Comparison of ENCODE assay signal across 14 mouse cellular contexts in the genomic region with DNA sequence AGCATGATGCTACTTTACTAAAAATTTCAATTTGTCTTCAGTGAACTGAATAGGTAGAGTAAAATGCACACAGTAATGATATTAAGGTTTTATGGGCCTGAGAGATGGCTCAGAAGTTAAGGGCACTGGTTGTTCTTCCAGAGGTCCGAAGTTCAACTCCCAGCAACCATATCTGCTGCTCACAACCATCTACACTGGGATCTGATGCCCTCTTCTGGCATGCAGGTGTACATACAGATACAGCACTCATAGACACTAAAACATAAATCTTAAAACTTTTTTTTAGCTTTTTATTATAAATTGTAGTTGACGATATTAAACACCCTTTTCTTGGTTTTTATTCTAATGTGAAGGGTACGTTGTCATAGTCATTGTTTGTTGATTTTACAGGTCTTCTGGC. TPM values are rescaled to one million over a fixed set of nuclear protein-coding genes. Genes with fewer than 3 reads are reported as not detected.
A peak's percentile ranks its signal among the peaks of the same experiment; 100 is the strongest.
DNase-seq lines count a peak whose midpoint lies in the region; ATAC-seq and TF ChIP-seq lines count a peak whose summit lies in the region.
"Had no signal": no experiment of that assay in that cellular context is flagged by ENCODE, and none has a peak within 500 bp of the region (broad histone marks: within the 10 kb centered on the region; RNA-seq: fewer than 3 reads in every experiment).

No protein-coding gene starts in this region.

- H3K4me1 ChIP-seq in cerebellum, adult 2 months (ENCODE audit: control insufficient read depth, insufficient read depth, low read length), result no peaks in the 10 kb centered on the region
- H3K4me1 ChIP-seq in kidney, embryonic 14.5 days (ENCODE audit: control insufficient read depth, insufficient read depth, low read length), result no peaks in the 10 kb centered on the region
- H3K4me1 ChIP-seq in CH12.LX (ENCODE audit: control insufficient read depth in 1 of 2, insufficient read depth in 2 of 2), result 0 out of 4 replicates have a peak, but pooled peaks cover 0 to 1% of the 10 kb centered on the region in 2 experiments
- H3K4me1 ChIP-seq: neural tube, embryonic 12.5 days had no signal

- H3K4me2 ChIP-seq in kidney, embryonic 14.5 days (replicated peaks; ENCODE audit: low read depth, low read length), result no peak overlapping the region
- no peak overlapping the region for H3K4me2 ChIP-seq in CH12.LX (ENCODE audit: insufficient read depth, low read depth, poor library complexity, severe bottlenecking)
- H3K4me2 ChIP-seq: neural tube, embryonic 12.5 days had no signal

- H3K36me3 ChIP-seq in kidney, embryonic 14.5 days (ENCODE audit: control insufficient read depth, insufficient read depth, low read length), result peaks cover 80% of the 10 kb centered on the region
- peaks cover 33 to 81% of the 10 kb centered on the region in 2 experiments for H3K36me3 ChIP-seq in CH12.LX (replicated peaks in 1 of 2; ENCODE audit: control insufficient read depth in 1 of 2, insufficient read depth in 1 of 2, low read length in 1 of 2)

- 0 out of 2 replicates have a peak, but pooled peaks cover 2% of the 10 kb centered on the region for H3K79me2 ChIP-seq in CH12.LX (replicated peaks; ENCODE audit: control insufficient read depth, extremely low read depth, insufficient read depth, poor library complexity, severe bottlenecking)

- 85% methylated on average over 3 of the region's 3 CpGs for WGBS in cerebellum, adult 2 months
- WGBS in kidney, embryonic 14.5 days, result 86% methylated on average over 3 of the region's 3 CpGs

- no peak overlapping the region for H3K4me3 ChIP-seq in cerebellum, adult 2 months (replicated peaks; ENCODE audit: insufficient read depth, low read depth, low read length)
- H3K4me3 ChIP-seq in kidney, embryonic 14.5 days (ENCODE audit: low read length), result no peak overlapping the region
- no peak overlapping the region for H3K4me3 ChIP-seq in CH12.LX (replicated peaks in 1 of 3; ENCODE audit: low read depth in 2 of 3, low read length in 2 of 3, poor library complexity in 1 of 3)
- H3K4me3 ChIP-seq: neural tube, embryonic 12.5 days had no signal

- peak; percentile 24; the same call in 1 of the 2 replicates for TF ChIP-seq CTCF in cerebellum, adult 2 months (IDR thresholded peaks at IDR 0.05; ENCODE audit: borderline replicate concordance, insufficient read depth, low read depth, low read length)
- peak in 1 of 2 experiments; percentile 52; a peak in 3 of 4 replicates for TF ChIP-seq CTCF in CH12.LX (conservative IDR thresholded peaks at IDR 0.05 in 1 of 2, IDR thresholded peaks at IDR 0.05 in 1 of 2; ENCODE audit: low read depth in 2 of 2, low read length in 2 of 2)

- dilution Hi-C loops in CH12.LX (cut with MboI; ENCODE audit: extremely low pct_ligation_motif_present, extremely low pct_unique_long_range_greater_than_20kb, low sequenced_read_pairs), result no loop called here

- no peaks in the 10 kb centered on the region for H3K9me3 ChIP-seq in kidney, embryonic 14.5 days (ENCODE audit: control insufficient read depth, low read length)
- H3K9me3 ChIP-seq in CH12.LX (replicated peaks; ENCODE audit: low read length), result no peaks in the 10 kb centered on the region
- H3K9me3 ChIP-seq: neural tube, embryonic 12.5 days had no signal

- no peak for TF ChIP-seq POLR2A in cerebellum, adult 2 months (IDR thresholded peaks at IDR 0.05; ENCODE audit: borderline replicate concordance, insufficient read depth, low read length)
- TF ChIP-seq POLR2A in CH12.LX (IDR thresholded peaks at IDR 0.05; ENCODE audit: low read depth, low read length), result no peak

- no peak for ATAC-seq in kidney, embryonic 14.5 days (ENCODE audit: low FRiP score, low TSS enrichment)
- ATAC-seq: inflammation-experienced regulatory T-cells, adult 6 months had no signal

- H3K9ac ChIP-seq in kidney, embryonic 14.5 days (ENCODE audit: low read depth, low read length), result no peak overlapping the region
- no peak overlapping the region for H3K9ac ChIP-seq in CH12.LX (ENCODE audit: insufficient read depth, low read depth)
- H3K9ac ChIP-seq: neural tube, embryonic 12.5 days had no signal

- no peaks in the 10 kb centered on the region for H3K27me3 ChIP-seq in cerebellum, adult 2 months (ENCODE audit: control insufficient read depth, insufficient read depth, low read length)
- no peaks in the 10 kb centered on the region for H3K27me3 ChIP-seq in kidney, embryonic 14.5 days (ENCODE audit: control insufficient read depth, insufficient read depth, low read length)
- no peaks in the 10 kb centered on the region for H3K27me3 ChIP-seq in CH12.LX (replicated peaks)
- H3K27me3 ChIP-seq: neural tube, embryonic 12.5 days had no signal

- no peak overlapping the region for H3K27ac ChIP-seq in cerebellum, adult 2 months (ENCODE audit: insufficient read depth, low read length)
- H3K27ac ChIP-seq in kidney, embryonic 14.5 days (ENCODE audit: low read depth, low read length), result no peak overlapping the region
- no peak overlapping the region for H3K27ac ChIP-seq in CH12.LX (ENCODE audit: insufficient read depth, low read depth)
- H3K27ac ChIP-seq: neural tube, embryonic 12.5 days had no signal

- DNase-seq in cerebellum, adult 2 months, result no peak
- no peak for DNase-seq in cerebellum, postnatal 4 days (ENCODE audit: low spot score in 2 of 2)
- DNase-seq in kidney, postnatal 4 days, result peak; percentile 5 to 17
- peak; percentile 10 for DNase-seq in CH12.LX (ENCODE audit: extremely low read depth)
- DNase-seq in induced T-regulatory cell, adult 2 months (ENCODE audit: low read depth), result peak; percentile 26
- DNase-seq in MN1 (ENCODE audit: low spot score), result no peak
- DNase-seq in adrenal gland, adult 2 months, result no peak
- DNase-seq: gastrocnemius, postnatal 14 days; right cerebral cortex, postnatal 25 days; thymus, postnatal 4 days had no signal

- TF ChIP-seq EP300 in CH12.LX (IDR thresholded peaks at IDR 0.05; ENCODE audit: low read length), result no peak

- peak; percentile 10 for TF ChIP-seq RAD21 in CH12.LX (IDR thresholded peaks at IDR 0.05; ENCODE audit: low read depth, low read length)

- in situ Hi-C loops in CH12.LX (cut with MboI; ENCODE audit: low pct_ligation_motif_present, low pct_unique_long_range_greater_than_20kb, low sequenced_read_pairs), result no loop called here

TF ChIP-seq in CH12.LX, 34 proteins besides CTCF, POLR2A, EP300 and RAD21:
- TF ChIP-seq SMC3 (IDR thresholded peaks at IDR 0.05; ENCODE audit: low read depth, low read length) (peak; percentile 31), UBTF (IDR thresholded peaks at IDR 0.05; ENCODE audit: low read depth, low read length) (no peak)
TF ChIP-seq in CH12.LX: peak in this region for 1.

RNA-seq across cellular contexts. Expression of a gene that starts 20.0 kb away (rescaled TPM):
- polyA plus RNA-seq in cerebellum, adult 2 months (2012; rRNA removed), result 1.4 and 1.6 TPM in 2 replicates
- 2.7 and 5.1 TPM in 2 replicates for polyA plus RNA-seq in kidney, embryonic 14.5 days (2014; fragmentation: Nextera tagmentation; extraction: Ambion mirVana)
- total RNA-seq in CH12.LX (2012; rRNA removed) (0.17 and 0.29 TPM in 2 replicates), CH12.LX (2014; rRNA removed) (0.15 and 0.22 TPM in 2 replicates)
- polyA plus RNA-seq in CH12.LX (2012; ENCODE audit: insufficient read length, low read depth), result 0.19 and 0.23 TPM in 2 replicates
- total RNA-seq in adrenal gland, adult 2 months (2021), result 1 to 10 TPM; 1.5 to 2.5 TPM
- 0.50 and 0.61 TPM in 2 replicates for polyA plus RNA-seq in adrenal gland, adult 2 months (2012; rRNA removed)

RNA-seq across cellular contexts. Expression of a gene that starts 33.5 kb away (rescaled TPM):
- polyA plus RNA-seq in cerebellum, adult 2 months (2012; rRNA removed), result 28.0 and 30.1 TPM in 2 replicates
- polyA plus RNA-seq in kidney, embryonic 14.5 days (2014; fragmentation: Nextera tagmentation; extraction: Ambion mirVana), result 26.7 and 49.9 TPM in 2 replicates
- total RNA-seq in CH12.LX (2012; rRNA removed), result 15.0 and 15.7 TPM in 2 replicates
- 33.7 and 37.6 TPM in 2 replicates for total RNA-seq in CH12.LX (2014; rRNA removed)
- polyA plus RNA-seq in CH12.LX (2012; ENCODE audit: insufficient read length, low read depth), result 35.5 and 39.8 TPM in 2 replicates
- total RNA-seq in adrenal gland, adult 2 months (2021), result 10 to 100 TPM; 40.9 to 41.5 TPM
- 1.0 and 1.5 TPM in 2 replicates for polyA plus RNA-seq in adrenal gland, adult 2 months (2012; rRNA removed)

RNA-seq across cellular contexts. Expression of a gene that starts 53.5 kb away (rescaled TPM):
- polyA plus RNA-seq in cerebellum, adult 2 months (2012; rRNA removed), result 148 and 156 TPM in 2 replicates
- polyA plus RNA-seq in kidney, embryonic 14.5 days (2014; fragmentation: Nextera tagmentation; extraction: Ambion mirVana), result 336 and 387 TPM in 2 replicates
- 264 and 359 TPM in 2 replicates for total RNA-seq in CH12.LX (2012; rRNA removed)
- 662 and 708 TPM in 2 replicates for total RNA-seq in CH12.LX (2014; rRNA removed)
- polyA plus RNA-seq in CH12.LX (2012; ENCODE audit: insufficient read length, low read depth), result 407 and 523 TPM in 2 replicates
- 100 to 1,000 TPM; 167 to 183 TPM for total RNA-seq in adrenal gland, adult 2 months (2021)
- polyA plus RNA-seq in adrenal gland, adult 2 months (2012; rRNA removed), result 12.8 and 15.1 TPM in 2 replicates

RNA-seq across cellular contexts. Expression of a gene that starts 53.7 kb away (rescaled TPM):
- polyA plus RNA-seq in cerebellum, adult 2 months (2012; rRNA removed), result not detected in 2 replicates
- polyA plus RNA-seq in kidney, embryonic 14.5 days (2014; fragmentation: Nextera tagmentation; extraction: Ambion mirVana), result 0.80 and 1.4 TPM in 2 replicates
- 0.25 TPM in 1 of 2 replicates, not detected in the other for total RNA-seq in CH12.LX (2012; rRNA removed)
- 0.47 TPM in 1 of 2 replicates, not detected in the other for total RNA-seq in CH12.LX (2014; rRNA removed)
- polyA plus RNA-seq in CH12.LX (2012; ENCODE audit: insufficient read length, low read depth), result 0.44 TPM in 1 of 2 replicates, not detected in the other
- not detected for total RNA-seq in adrenal gland, adult 2 months (2021)
- polyA plus RNA-seq in adrenal gland, adult 2 months (2012; rRNA removed), result not detected in 2 replicates
- total RNA-seq: gastrocnemius, postnatal 14 days; left cerebral cortex, adult 8-10 months had no signal

Comparison
In these comparisons a context has a peak if more than half of its experiments do, and no peak if none do; other contexts are left out.
1. DNase-seq: peak in kidney, postnatal 4 days (2 of 2), CH12.LX (single experiment) and induced T-regulatory cell, adult 2 months (single experiment); none in cerebellum, adult 2 months (0 of 2), cerebellum, postnatal 4 days (0 of 2), MN1 (single experiment) and adrenal gland, adult 2 months (single experiment).
2. RNA of a gene that starts 33.5 kb away (polyA plus RNA-seq): 26.7 to 49.9 TPM in kidney, embryonic 14.5 days, 35.5 to 39.8 TPM in CH12.LX and 28.0 to 30.1 TPM in cerebellum, adult 2 months; 1.0 to 1.5 TPM in adrenal gland, adult 2 months; every median in the first group is over 10 times any median in the second.